Mouse (Mus musculus) lung, postnatal 25 days (tissue): ENCODE data around the gene Olfr43.

Experiments
- DNase-seq: peaks from one replicate; pipeline ENCODE4 v3.0.0; 2022; ENCODE audit warnings: low spot score

Olfr43 gene

DNA sequence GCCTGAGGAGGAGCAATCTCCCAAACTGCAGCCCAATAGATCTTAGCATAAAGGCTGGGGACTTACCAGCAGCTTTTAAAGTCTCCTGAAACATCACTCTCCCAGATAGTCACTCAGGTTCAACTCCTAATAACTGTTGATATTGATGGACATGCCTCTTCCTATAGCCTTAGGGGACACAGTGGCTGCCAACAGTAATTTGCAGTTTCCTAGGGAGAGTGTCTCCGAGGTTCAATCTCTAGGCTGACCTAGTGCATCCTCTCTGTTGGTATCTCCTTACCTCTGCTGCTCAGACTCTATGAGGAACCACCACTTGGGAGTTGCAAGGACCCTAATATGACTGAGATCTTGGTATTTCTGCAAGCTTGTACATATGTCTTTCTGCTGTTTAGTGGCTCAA is at the start of gene Olfr43:
Gene Olfr43 (minus strand): TSS at position 101 of the 400 bp plus-strand sequence.
- DNase-seq, result no peak

DNA sequence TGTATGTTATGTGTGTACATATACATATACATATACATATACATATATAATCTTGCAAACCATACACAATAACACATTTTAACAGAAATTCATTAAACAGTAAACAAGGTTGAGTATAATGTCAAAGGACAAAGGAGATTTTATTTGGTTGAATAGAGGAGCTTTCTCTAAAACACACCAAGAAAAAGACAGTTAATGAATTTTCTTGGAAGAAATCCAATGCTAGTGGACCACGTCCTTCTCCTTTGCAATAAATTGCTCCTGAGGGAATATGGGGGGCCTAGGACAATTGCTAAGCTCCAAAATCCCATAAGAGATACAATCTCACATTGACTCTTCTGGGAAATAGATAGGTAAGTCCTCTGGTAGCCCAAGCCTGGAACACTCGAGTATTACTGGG is 48.3 kb upstream of the Olfr43 start, which contains the start of gene Olfr406:
Gene Olfr406 (plus strand): TSS at position 301 of the 400 bp plus-strand sequence.
- DNase-seq, result no peak

DNA sequence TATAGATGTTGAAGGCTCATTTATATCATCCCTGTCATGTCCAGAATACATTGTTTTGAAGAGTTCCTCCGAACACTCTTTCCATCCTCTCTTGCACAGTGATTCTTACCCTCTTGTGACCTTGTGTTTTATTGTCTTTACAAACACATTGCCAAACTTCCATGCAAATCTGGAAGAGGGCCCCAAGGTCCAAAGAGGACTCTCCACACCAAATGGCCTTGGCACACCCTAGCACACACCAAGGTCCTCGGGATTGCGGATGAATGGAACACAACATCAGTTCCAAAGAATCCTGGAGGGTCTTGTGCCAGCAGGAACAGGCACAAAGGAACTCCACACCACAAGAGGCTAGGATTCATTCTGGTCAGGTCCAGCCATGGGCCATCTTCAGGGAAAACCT is 30.0 kb upstream of the Olfr43 start:
- no peak for DNase-seq

DNA sequence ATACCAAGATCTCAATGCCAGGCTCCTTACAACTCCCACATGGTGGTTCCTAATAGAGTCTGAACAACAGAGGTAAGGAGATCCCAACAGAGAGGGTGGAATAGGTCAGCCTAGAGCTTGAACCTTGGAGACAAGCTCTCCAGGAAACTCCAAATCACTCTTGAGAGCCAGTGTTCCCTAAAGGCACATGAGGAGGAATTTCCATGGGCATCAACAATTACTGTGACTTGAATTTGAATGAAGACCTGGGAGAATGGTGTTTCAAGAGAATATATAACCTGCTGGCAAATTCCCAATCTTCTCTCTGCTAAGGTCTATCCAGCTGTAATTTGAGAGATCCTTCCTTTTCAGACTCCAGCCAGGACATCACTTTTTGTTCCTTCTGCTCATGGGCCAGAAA is 25.2 kb downstream of the Olfr43 start, which contains the start of gene Olfr403:
Gene Olfr403 (plus strand): TSS at position 301 of the 400 bp plus-strand sequence.
- DNase-seq, result no peak

DNA sequence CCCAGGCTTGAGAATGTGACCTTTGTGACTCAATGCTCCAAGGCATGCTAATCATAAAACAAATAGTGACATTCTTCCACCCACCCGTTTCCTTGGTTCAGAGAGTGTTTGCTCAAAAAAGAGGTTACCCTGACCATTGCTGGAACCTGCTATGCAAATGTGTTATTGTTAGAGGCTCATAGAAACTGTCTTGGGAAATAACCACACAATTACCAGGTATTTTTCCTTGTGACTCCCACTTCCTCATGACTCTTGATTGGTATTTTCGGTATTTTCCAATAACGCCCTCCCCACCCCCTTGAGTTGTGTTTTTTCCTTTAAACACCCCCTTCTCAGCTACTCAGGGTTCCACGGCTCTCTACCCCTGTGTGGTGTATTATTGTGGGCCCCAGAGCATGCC is 27.4 kb downstream of the Olfr43 start:
- no peak for DNase-seq

DNA sequence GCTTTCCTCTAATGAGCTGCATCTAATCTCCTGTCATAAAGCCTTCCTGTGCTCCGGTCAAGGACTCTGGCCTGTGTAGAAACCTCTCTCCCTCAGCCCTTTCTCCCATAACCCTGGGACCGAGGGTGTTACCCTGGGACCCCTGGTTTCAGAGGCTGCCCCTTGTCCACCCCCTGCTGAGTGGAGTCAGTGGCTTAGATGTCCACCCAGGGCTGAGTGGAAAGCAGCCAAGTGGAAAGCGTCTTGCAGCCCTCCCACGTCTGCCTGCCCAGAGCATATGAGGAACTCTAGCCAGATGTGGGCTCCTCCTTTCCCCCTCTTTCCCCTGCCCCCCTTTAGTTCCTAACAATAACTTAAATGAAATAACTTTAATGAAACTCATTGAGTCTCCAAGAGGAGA is 28.0 kb downstream of the Olfr43 start:
- DNase-seq, result no peak

DNA sequence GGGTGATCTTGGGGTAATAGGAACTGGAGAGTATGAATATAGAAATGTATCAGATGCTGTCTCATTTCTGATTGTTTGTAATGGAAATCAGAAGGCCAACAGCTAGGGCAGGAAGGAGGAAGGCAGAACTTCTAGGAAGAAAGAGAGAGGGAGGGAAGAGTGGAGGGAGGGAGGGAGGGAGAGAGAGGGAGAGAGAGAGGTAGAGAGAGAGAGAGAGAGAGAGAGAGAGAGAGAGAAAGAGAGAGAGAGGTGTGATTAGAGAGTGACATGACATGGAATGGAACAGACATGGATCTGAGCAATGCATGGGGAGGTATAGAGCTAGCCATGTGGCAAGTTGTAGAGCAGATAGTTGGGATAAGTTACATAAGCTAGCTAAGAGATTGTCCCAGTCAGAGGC is 42.4 kb downstream of the Olfr43 start:
- DNase-seq, result no peak
